Mouse (Mus musculus) MEL (cell line): ENCODE measurements around the gene Ankrd50. TPM values are rescaled to one million over a fixed set of nuclear protein-coding genes. Genes with fewer than 3 reads are reported as not detected.

ENCODE experiments used
- DNase-seq: peaks from one replicate; pipeline ENCODE4 v3.0.0; 2011; ENCODE audit warnings: low read depth, low spot score
- H3K27ac ChIP-seq: 2 replicates; pipeline ENCODE4 v1.5.1; 2012; ENCODE audit warnings: low read depth, mild to moderate bottlenecking, control low read depth, low read length, moderate library complexity; ENCODE audit not compliant: control insufficient read depth
- H3K27me3 ChIP-seq, 2 experiments: fragments of 150-350 bp in 1 of 2; sonication (generic) in 1 of 2; 2 replicates each; pipeline ENCODE4 v1.6.1; 2012; ENCODE audit warnings: low read length in 2 of 2, mild to moderate bottlenecking in 2 of 2, improper control_type of control experiment in 1 of 2, moderate library complexity in 1 of 2; ENCODE audit not compliant: insufficient read depth in 2 of 2, control insufficient read depth in 1 of 2
- H3K36me3 ChIP-seq, 2 experiments: 2 replicates each; pipeline ENCODE4 v1.6.1; 2012 to 2014; ENCODE audit warnings: low read length in 2 of 2, improper control_type of control experiment in 1 of 2, inconsistent platforms in 1 of 2, mild to moderate bottlenecking in 1 of 2; ENCODE audit not compliant: insufficient read depth in 2 of 2, control insufficient read depth in 1 of 2
- H3K4me1 ChIP-seq, 2 experiments: fragments of 150-350 bp in 1 of 2; sonication (generic) in 1 of 2; 2 replicates each; pipeline ENCODE4 v1.6.1; 2012; ENCODE audit warnings: low read length in 2 of 2, improper control_type of control experiment in 1 of 2, mild to moderate bottlenecking in 1 of 2; ENCODE audit not compliant: insufficient read depth in 2 of 2, control insufficient read depth in 1 of 2
- H3K4me3 ChIP-seq, 2 experiments: fragments of 150-350 bp in 1 of 2; sonication (generic) in 1 of 2; 2 replicates each; pipeline ENCODE4 v1.5.1; 2012; ENCODE audit warnings: low read depth in 2 of 2, low read length in 2 of 2, mild to moderate bottlenecking in 2 of 2, moderate library complexity in 2 of 2, control low read depth in 1 of 2, improper control_type of control experiment in 1 of 2; ENCODE audit not compliant: control insufficient read depth in 1 of 2, insufficient read depth in 1 of 2
- H3K79me2 ChIP-seq: 2 replicates; pipeline ENCODE4 v1.6.1; 2012; ENCODE audit warnings: mild to moderate bottlenecking, low read length, moderate library complexity; ENCODE audit not compliant: control insufficient read depth, poor library complexity, insufficient read depth
- H3K9ac ChIP-seq: 2 replicates; pipeline ENCODE4 v1.6.1; 2012; ENCODE audit warnings: low read depth, mild to moderate bottlenecking, control low read depth, low read length, moderate library complexity; ENCODE audit not compliant: control insufficient read depth, poor library complexity, severe bottlenecking
- H3K9me3 ChIP-seq: fragments of 150-350 bp; sonication (generic); replicated peaks from 2 replicates; pipeline ENCODE4 v1.6.1; 2012; ENCODE audit warnings: mild to moderate bottlenecking, low read length, improper control_type of control experiment, moderate library complexity; ENCODE audit not compliant: insufficient read depth
- BHLHE40 ChIP-seq: IDR thresholded peaks from 2 replicates; pipeline ENCODE4 v1.6.1; 2012; ENCODE audit warnings: low read depth, mild to moderate bottlenecking, inconsistent platforms, low read length, improper control_type of control experiment, borderline replicate concordance
- CHD1 ChIP-seq: IDR thresholded peaks from 2 replicates; pipeline ENCODE4 v1.6.1; 2012; ENCODE audit warnings: low read depth, mild to moderate bottlenecking, inconsistent platforms, low read length, improper control_type of control experiment
- CHD2 ChIP-seq: IDR thresholded peaks from 2 replicates; pipeline ENCODE4 v1.6.1; 2011; ENCODE audit warnings: low read length, improper control_type of control experiment
- CTCF ChIP-seq, 3 experiments: IDR thresholded peaks in 2 of 3; conservative IDR thresholded peaks in 1 of 3; 2 replicates each; pipeline ENCODE4 v1.5.1; 2011 to 2012; ENCODE audit warnings: low read length in 3 of 3, low read depth in 2 of 3, mild to moderate bottlenecking in 2 of 3, improper control_type of control experiment in 1 of 3, inconsistent platforms in 1 of 3, mixed read lengths in 1 of 3, moderate library complexity in 1 of 3; ENCODE audit not compliant: control insufficient read depth in 1 of 3, insufficient read depth in 1 of 3, poor library complexity in 1 of 3, severe bottlenecking in 1 of 3
- ELF1 ChIP-seq: IDR thresholded peaks from 2 replicates; pipeline ENCODE4 v1.6.1; 2014; ENCODE audit warnings: low read depth, mild to moderate bottlenecking, inconsistent platforms, low read length, improper control_type of control experiment, moderate library complexity
- EP300 ChIP-seq, 2 experiments: IDR thresholded peaks; 2 replicates each; pipeline ENCODE4 v1.6.1; 2011; ENCODE audit warnings: improper control_type of control experiment in 2 of 2, low read length in 2 of 2, low read depth in 1 of 2, mild to moderate bottlenecking in 1 of 2
- GABPA ChIP-seq: IDR thresholded peaks from 2 replicates; pipeline ENCODE4 v1.6.1; 2012; ENCODE audit warnings: low read depth, mild to moderate bottlenecking, inconsistent platforms, low read length, improper control_type of control experiment, moderate library complexity
- MAFK ChIP-seq: IDR thresholded peaks from 2 replicates; pipeline ENCODE4 v1.6.1; 2011; ENCODE audit warnings: low read depth, mild to moderate bottlenecking, low read length, improper control_type of control experiment, borderline replicate concordance
- MAX ChIP-seq: IDR thresholded peaks from 2 replicates; pipeline ENCODE4 v1.6.1; 2011; ENCODE audit warnings: low read length, improper control_type of control experiment
- MEF2A ChIP-seq: IDR thresholded peaks from 2 replicates; pipeline ENCODE4 v1.6.1; 2014; ENCODE audit warnings: low read depth, mild to moderate bottlenecking, inconsistent platforms, low read length, improper control_type of control experiment; ENCODE audit not compliant: poor library complexity, insufficient replicate concordance, severe bottlenecking; ENCODE audit errors: extremely low read depth
- MXI1 ChIP-seq: IDR thresholded peaks from 2 replicates; pipeline ENCODE4 v1.6.1; 2011; ENCODE audit warnings: mild to moderate bottlenecking, low read depth, low read length, improper control_type of control experiment
- MYC ChIP-seq: IDR thresholded peaks from 2 replicates; pipeline ENCODE4 v1.6.1; 2011; ENCODE audit warnings: low read depth, mild to moderate bottlenecking, low read length, improper control_type of control experiment, moderate library complexity
- NELFE ChIP-seq: IDR thresholded peaks from 2 replicates; pipeline ENCODE4 v1.6.1; 2011; ENCODE audit warnings: low read depth, low read length, improper control_type of control experiment
- POLR2A ChIP-seq, 2 experiments: IDR thresholded peaks; 2 replicates each; pipeline ENCODE4 v1.6.1; 2011 to 2012; ENCODE audit warnings: low read length in 2 of 2, mild to moderate bottlenecking in 2 of 2, control low read depth in 1 of 2, improper control_type of control experiment in 1 of 2, low read depth in 1 of 2, moderate library complexity in 1 of 2; ENCODE audit not compliant: control insufficient read depth in 1 of 2, insufficient read depth in 1 of 2, poor library complexity in 1 of 2
- POLR2AphosphoS5 ChIP-seq: IDR thresholded peaks from 2 replicates; pipeline ENCODE4 v1.6.1; 2012; ENCODE audit warnings: low read depth, borderline replicate concordance, mild to moderate bottlenecking, inconsistent platforms, low read length, moderate library complexity, mixed read lengths
- TBP ChIP-seq: IDR thresholded peaks from 2 replicates; pipeline ENCODE4 v1.8.0; 2011; ENCODE audit warnings: low read depth, low read length, improper control_type of control experiment
- TCF12 ChIP-seq: IDR thresholded peaks from 2 replicates; pipeline ENCODE4 v1.6.1; 2014; ENCODE audit warnings: low read depth, mild to moderate bottlenecking, inconsistent platforms, low read length, improper control_type of control experiment, moderate library complexity
- UBTF ChIP-seq: IDR thresholded peaks from 2 replicates; pipeline ENCODE4 v1.6.1; 2012; ENCODE audit warnings: low read depth, mild to moderate bottlenecking, inconsistent platforms, low read length, improper control_type of control experiment, moderate library complexity, borderline replicate concordance; ENCODE audit not compliant: insufficient read depth
- USF1 ChIP-seq: IDR thresholded peaks from 2 replicates; pipeline ENCODE4 v1.6.1; 2014; ENCODE audit warnings: low read depth, mild to moderate bottlenecking, inconsistent platforms, low read length, improper control_type of control experiment, moderate library complexity
- USF2 ChIP-seq, 2 experiments: IDR thresholded peaks; 2 replicates each; pipeline ENCODE4 v1.6.1; 2011 to 2012; ENCODE audit warnings: improper control_type of control experiment in 2 of 2, low read length in 2 of 2, borderline replicate concordance in 1 of 2, inconsistent platforms in 1 of 2, low read depth in 1 of 2, mild to moderate bottlenecking in 1 of 2; ENCODE audit not compliant: insufficient read depth in 1 of 2
- ZC3H11A ChIP-seq: IDR thresholded peaks from 2 replicates; pipeline ENCODE4 v1.6.1; 2012; ENCODE audit warnings: low read depth, mild to moderate bottlenecking, inconsistent platforms, low read length, improper control_type of control experiment
- ZKSCAN1 ChIP-seq: IDR thresholded peaks from 2 replicates; pipeline ENCODE4 v1.6.1; 2012; ENCODE audit warnings: low read depth, mild to moderate bottlenecking, inconsistent platforms, low read length, improper control_type of control experiment, moderate library complexity
- ZMIZ1 ChIP-seq: IDR thresholded peaks from 2 replicates; pipeline ENCODE4 v1.6.1; 2012; ENCODE audit warnings: low read depth, mild to moderate bottlenecking, inconsistent platforms, low read length, improper control_type of control experiment, moderate library complexity
- ZNF384 ChIP-seq: IDR thresholded peaks from 2 replicates; pipeline ENCODE4 v1.6.1; 2012; ENCODE audit warnings: low read depth, mild to moderate bottlenecking, inconsistent platforms, low read length, improper control_type of control experiment
- polyA plus RNA-seq, 2 experiments: library from polyadenylated mRNA; stranded (reverse) in 1 of 2; unstranded in 1 of 2; fragments of >175 nt in 1 of 2; fragments of >200 nt in 1 of 2; gene quantifications; 2 replicates each; pipeline versions ENCODE4 v1.2.1 to v1.2.4; 2012; ENCODE audit warnings: low replicate concordance in 2 of 2, low read depth in 1 of 2; ENCODE audit not compliant: insufficient read length in 2 of 2, insufficient read depth in 1 of 2, missing spikeins in 1 of 2
- total RNA-seq: library from RNA; depleted of rRNA; stranded (reverse); fragments of 300-350 nt; gene quantifications from 2 replicates; pipeline ENCODE4 v1.2.3, GENCODE M21; 2012

The Ankrd50 gene
- total and polyA plus RNA-seq, 3 experiments: 4.4 to 7.8 TPM; not detected in 1

DNA sequence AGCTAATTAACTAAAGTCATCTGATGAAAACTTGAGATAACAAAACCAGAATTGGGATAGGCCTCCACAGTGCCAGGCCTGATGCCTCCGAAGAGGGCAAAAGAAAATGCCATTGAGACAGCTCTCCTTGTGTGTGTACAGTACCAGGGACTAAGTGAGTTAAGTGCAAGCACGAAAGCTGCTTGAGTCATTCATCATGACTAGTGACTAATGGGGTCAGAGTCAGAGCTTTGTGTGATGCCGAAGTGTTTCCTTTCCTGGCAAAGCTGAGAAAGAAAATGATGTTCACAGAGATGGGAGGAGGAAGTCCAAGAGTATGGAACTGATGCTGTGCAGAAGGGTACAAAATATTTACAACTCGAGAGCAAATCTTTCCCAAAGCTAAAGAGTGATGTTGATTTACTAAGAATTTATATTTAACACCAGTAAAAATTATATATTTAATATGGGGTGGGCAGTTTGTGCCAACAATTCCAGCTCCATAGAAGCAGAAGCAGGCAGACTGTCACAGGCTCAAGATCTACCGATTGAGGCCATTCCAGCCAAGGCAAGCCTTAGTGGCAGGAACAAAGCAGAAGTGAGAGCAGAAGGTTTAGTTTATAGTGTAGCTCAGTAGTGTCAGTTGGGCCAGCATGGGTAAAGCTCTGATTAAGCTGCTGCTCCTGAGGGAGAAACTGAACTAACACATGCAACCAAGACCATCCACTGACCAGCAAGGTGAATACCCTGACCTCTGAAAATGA lies 25.0 kb downstream of the Ankrd50 start:
- Histone ChIP-seq H3K27me3 (no peaks in the 10 kb centered on the region), H3K9ac (no peak overlapping the region), H3K4me3 (no peak overlapping the region), H3K9me3 (no peaks in the 10 kb centered on the region), H3K79me2 (no peaks in the 10 kb centered on the region)
- TF ChIP-seq USF1: no peak
- TF ChIP-seq UBTF: no peak
- no peak for TF ChIP-seq ELF1
- no peak for TF ChIP-seq ZKSCAN1
- TF ChIP-seq POLR2AphosphoS5: no peak
- TF ChIP-seq, all 39 proteins: peak for 0
- Histone ChIP-seq H3K27ac (no peak overlapping the region), H3K4me1 (no peaks in the 10 kb centered on the region), H3K36me3 (no peaks in the 10 kb centered on the region)
- DNase-seq: no peak

- no peaks in the 10 kb centered on the region for H3K79me2 ChIP-seq
- H3K36me3 ChIP-seq: no peaks in the 10 kb centered on the region
- H3K4me3 ChIP-seq: no peak overlapping the region
- H3K9me3 ChIP-seq: no peaks in the 10 kb centered on the region
- H3K27me3 ChIP-seq: no peaks in the 10 kb centered on the region
- H3K4me1 ChIP-seq: no peaks in the 10 kb centered on the region
- no peak overlapping the region for H3K9ac ChIP-seq
- DNase-seq: no peak
- no peak overlapping the region for H3K27ac ChIP-seq
- TF ChIP-seq MXI1 (no peak), ELF1 (no peak), ZKSCAN1 (no peak), ZNF384 (no peak), CHD2 (no peak), MEF2A (no peak), TBP (no peak), CTCF (IDR thresholded peaks at IDR 0.05 in 2 of 3, conservative IDR thresholded peaks at IDR 0.05 in 1 of 3; ENCODE audit: control insufficient read depth in 1 of 3, insufficient read depth in 1 of 3, low read depth in 2 of 3, low read length in 3 of 3, poor library complexity in 1 of 3, severe bottlenecking in 1 of 3) (no peak)
Observed at GRCm38 (mm10) chr3:38457041-38457440, 27.6 kb downstream of the Ankrd50 start.

- no peak for DNase-seq
- TF ChIP-seq MYC: no peak
- no peak for TF ChIP-seq USF2 (IDR thresholded peaks at IDR 0.05; ENCODE audit: borderline replicate concordance in 1 of 2, insufficient read depth in 1 of 2, low read depth in 1 of 2, low read length in 2 of 2)
- no peak for TF ChIP-seq CHD1
- TF ChIP-seq ZNF384: no peak
- TF ChIP-seq BHLHE40: no peak
- TF ChIP-seq MAX: no peak
- TF ChIP-seq NELFE: no peak
- TF ChIP-seq ZC3H11A: no peak
- TF ChIP-seq MAFK: no peak
- TF ChIP-seq POLR2AphosphoS5: no peak
- no peak for TF ChIP-seq ZMIZ1
- TF ChIP-seq GABPA: no peak
- no peak for TF ChIP-seq TCF12
- TF ChIP-seq ELF1: no peak
- TF ChIP-seq POLR2A (IDR thresholded peaks at IDR 0.05; ENCODE audit: control insufficient read depth in 1 of 2, insufficient read depth in 1 of 2, low read depth in 1 of 2, low read length in 2 of 2, poor library complexity in 1 of 2): no peak
- TF ChIP-seq EP300 (IDR thresholded peaks at IDR 0.05; ENCODE audit: low read depth in 1 of 2, low read length in 2 of 2): no peak
- no peak for TF ChIP-seq ZKSCAN1
Observed at GRCm38 (mm10) chr3:38452199-38452598, 32.4 kb downstream of the Ankrd50 start.

More at GRCm38 (mm10) chr3:38452199-38452598, 32.4 kb downstream of the Ankrd50 start:
- Histone ChIP-seq H3K4me3 (no peak overlapping the region), H3K9ac (no peak overlapping the region), H3K27me3 (no peaks in the 10 kb centered on the region), H3K4me1 (no peaks in the 10 kb centered on the region), H3K27ac (no peak overlapping the region), H3K79me2 (no peaks in the 10 kb centered on the region), H3K9me3 (no peaks in the 10 kb centered on the region), H3K36me3 (no peaks in the 10 kb centered on the region)
